Mouse (Mus musculus) spleen, adult 12 weeks (tissue): ENCODE data around the gene Tead1.

ENCODE experiments used
- DNase-seq: peaks from one replicate; pipeline ENCODE4 v3.0.0; 2022; ENCODE audit warnings: low spot score

The Tead1 gene

GRCm38 (mm10) chr7:112779636-112780035 is 100.5 kb downstream of the Tead1 start:
- DNase-seq: no peak

- no peak for DNase-seq
Observed at GRCm38 (mm10) chr7:112780910-112781309, 101.8 kb downstream of the Tead1 start.

DNA sequence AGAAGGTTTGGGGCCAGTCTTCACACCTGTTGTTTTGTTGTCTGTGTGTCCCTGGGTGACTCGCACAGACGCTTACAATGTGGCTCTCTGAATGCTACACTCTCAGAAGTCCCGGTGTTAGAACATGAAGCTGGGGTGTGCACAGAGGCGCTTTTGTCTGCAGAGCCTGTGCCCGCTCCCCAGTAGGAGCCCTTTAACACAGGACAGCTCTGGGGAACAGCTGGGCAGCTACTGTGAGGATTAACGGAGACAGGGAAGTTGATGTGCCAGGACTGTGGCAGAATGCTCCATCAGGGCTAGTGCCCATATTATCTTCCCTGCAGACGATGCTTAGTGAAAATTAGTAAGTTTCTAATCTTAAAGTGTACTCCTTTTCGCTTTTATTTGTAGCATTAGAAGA is 102.9 kb downstream of the Tead1 start:
- no peak for DNase-seq

- DNase-seq: no peak
Observed at GRCm38 (mm10) chr7:112784278-112784677, 105.2 kb downstream of the Tead1 start.

DNA sequence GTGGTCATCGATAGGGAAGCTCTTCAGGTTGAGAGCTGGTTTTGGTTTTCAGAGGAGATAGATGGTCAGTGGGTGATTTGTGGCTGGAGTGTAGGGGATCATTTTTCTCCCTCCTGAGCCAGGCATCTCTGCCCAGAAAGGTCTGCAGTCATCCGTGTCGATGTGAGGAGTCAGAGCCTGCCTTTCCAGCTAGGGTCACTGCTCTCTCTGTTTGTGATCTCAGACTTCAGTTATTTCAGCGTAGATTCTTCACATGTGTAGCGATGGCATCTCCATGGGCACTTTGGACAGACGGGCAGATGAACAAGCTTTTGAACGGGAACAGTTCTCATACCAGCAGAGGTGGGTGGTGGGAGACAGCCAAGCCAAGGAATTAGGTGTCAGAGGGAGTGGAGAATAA is 106.2 kb downstream of the Tead1 start:
- DNase-seq: no peak

- DNase-seq: no peak
Observed at GRCm38 (mm10) chr7:112786556-112787225, 107.6 kb downstream of the Tead1 start.

GRCm38 (mm10) chr7:112787281-112787680 is 108.2 kb downstream of the Tead1 start:
- no peak for DNase-seq

DNA sequence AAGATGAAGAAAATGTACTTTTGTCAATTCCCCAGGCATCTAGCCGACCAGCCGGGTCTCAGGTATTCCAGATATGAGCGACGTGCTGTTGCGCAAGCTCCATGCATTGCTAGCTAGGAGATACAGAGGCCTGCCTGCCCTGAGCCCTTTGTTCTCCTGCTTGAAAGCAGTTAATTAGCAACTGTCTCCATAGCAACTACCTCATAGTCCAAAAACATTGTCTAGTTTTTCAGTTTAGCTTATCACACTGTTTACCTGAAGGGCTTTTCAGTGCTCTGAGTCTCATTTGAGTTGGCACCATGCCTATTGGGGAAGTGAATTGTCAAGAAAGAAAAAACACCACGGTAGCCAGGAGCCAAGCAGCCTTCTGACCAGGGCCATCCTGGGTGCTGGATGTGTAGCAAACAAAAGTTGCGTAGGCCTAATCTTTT is 109.2 kb downstream of the Tead1 start:
- DNase-seq: no peak

DNA sequence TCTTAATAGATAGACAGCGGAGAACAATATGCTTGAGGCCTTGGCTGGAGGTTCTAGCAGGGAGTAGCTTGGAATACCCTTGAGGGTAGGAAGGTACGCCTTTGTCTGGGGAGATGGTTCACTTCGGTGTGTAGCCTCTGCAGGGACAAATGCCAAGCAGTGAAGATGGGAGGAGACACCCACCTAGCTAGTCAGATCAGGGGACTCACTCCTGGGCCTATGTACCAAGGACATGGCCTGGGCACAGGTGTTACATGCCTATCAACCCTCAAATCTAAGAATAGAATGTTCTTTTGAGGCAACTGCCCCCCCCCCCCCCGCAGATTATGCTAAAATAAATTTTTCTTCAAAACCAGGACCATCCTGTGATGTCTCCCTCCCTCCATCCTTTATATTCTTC is 110.6 kb downstream of the Tead1 start:
- no peak for DNase-seq

DNA sequence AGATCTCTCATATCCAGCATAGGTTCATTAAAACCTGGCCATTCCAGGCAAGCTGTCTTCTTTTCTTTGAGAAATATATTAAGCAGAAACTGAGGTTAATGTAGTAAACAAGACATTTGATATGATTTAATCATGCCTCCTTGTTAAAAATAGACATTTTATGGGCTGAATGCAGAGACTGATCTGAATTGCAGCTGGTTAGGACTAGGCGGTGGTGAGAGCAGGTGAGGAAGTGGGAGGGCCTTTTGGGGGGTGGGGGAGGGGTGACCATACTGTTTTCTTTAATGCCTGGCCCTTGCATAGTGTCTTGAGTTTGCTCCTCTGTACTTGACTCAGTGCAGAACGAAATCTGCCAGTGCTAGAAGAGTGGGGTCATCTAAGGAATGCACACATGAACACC is 111.2 kb downstream of the Tead1 start:
- DNase-seq: no peak

- DNase-seq: no peak
Observed at GRCm38 (mm10) chr7:112792679-112793078, 113.6 kb downstream of the Tead1 start.

DNA sequence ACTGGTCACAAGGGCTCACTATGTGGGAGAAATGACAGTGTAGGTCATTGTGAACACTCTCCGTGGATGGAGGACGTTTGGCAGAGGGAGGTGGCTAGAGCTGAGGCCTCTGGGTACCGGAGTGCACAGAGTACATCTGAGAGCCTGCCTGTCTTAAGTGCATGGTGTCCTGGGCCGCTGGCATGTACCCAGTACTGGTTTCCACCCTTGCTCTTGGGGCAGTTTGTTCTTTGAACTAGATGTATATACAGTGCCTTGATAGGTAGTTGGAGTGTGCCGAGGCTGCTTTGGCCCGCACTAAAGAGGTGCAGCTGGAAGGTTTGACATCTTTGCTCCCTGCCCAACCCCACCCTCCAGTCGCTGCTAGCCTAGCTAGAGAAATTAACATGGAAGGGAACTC is 114.8 kb downstream of the Tead1 start:
- DNase-seq: no peak

DNA sequence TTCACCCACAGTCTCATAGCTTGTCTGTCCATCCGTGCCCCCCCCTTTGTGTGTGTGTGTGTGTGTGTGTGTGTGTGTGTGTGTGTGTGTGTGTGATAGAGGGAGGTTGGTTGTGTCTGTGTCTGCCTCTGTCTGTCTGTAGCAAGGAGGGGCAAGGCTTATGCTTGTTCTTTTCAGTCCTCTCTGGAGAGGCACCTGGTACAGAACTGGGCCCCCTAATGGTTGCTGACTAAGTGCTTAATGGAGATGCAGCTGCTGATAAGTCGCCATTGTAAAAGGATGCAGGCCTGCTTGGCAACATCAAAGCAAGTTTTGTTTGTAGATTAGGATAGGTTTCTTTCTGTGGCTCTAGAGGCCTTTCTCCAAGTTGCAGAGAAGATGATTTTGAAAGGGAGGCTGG is 115.4 kb downstream of the Tead1 start:
- DNase-seq: no peak

DNA sequence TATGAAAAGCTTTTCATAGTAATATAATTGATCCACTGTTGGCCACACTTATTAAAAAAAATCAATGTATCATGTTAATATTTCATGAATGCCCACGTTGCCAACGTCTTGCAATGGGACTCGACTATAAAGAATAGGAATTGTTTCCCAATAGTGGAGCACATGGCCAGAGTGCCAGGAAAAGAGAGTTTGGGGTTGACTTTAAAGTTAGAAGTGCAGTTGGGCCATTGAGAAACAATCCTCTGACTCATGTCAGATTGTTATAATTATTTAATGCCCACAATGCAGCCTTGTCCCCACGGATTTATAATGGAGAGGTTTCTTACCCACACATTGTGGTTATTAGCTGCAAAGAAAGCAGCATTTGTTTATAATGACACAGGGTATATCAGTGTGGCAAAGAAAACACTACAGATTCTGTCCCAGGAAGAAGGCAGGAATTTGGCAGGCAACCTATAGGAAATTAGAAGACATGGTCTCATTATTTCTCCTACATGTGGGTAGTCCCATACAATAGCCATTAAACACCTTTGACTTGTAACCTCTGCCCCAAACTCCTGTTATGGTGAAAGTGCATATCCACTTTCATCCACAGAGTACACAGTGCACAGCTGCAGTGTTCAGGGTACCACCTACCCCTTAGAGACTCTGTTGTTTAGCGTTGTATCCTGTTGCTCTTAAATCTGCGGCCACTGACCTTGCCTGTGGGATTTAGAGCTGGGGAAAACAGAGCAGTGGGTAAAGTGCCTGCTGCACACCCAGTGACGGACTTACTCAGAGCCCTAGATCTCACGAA is 118.6 kb downstream of the Tead1 start:
- no peak for DNase-seq

GRCm38 (mm10) chr7:112801706-112802105 is 122.6 kb downstream of the Tead1 start:
- no peak for DNase-seq

- DNase-seq: no peak
Observed at GRCm38 (mm10) chr7:112806718-112807400, 127.7 kb downstream of the Tead1 start.

DNA sequence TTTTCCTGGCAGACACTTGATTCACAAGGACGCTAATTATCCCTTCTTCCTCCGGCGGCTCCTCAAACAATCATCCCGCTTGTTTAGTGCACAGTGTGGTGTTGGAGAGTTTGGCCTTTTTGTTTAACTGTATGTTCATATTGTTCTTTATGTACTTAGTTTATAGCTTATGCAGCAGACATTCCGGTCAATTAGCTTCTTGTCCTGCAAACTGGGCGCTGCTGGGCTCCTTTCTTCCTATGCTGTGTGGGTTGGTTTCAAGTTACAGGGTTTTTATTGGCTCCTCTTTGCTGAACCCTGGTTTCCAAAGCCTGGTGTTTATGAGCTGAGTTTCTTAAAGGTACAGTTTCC is 128.3 kb downstream of the Tead1 start:
- no peak for DNase-seq

DNA sequence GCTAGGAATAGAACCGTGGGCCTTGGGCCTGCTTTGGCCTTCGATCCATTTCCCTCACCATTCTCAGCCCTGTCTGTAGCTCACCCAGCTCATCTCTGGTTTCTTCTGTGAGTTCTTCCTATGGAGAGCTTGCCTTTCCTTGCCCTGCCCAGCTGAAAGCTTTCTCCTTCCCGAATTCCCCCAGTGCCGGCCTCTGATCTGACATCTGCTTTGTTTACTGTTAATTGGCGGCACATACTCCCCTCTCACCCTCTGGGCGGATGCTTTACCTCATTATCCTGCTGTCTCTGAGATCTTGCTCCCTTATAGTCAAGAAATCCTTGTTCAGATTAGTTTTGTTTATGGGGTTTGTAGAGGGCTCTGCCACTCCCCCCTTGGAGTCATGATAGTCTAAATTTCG is 131.6 kb downstream of the Tead1 start:
- DNase-seq: no peak

DNA sequence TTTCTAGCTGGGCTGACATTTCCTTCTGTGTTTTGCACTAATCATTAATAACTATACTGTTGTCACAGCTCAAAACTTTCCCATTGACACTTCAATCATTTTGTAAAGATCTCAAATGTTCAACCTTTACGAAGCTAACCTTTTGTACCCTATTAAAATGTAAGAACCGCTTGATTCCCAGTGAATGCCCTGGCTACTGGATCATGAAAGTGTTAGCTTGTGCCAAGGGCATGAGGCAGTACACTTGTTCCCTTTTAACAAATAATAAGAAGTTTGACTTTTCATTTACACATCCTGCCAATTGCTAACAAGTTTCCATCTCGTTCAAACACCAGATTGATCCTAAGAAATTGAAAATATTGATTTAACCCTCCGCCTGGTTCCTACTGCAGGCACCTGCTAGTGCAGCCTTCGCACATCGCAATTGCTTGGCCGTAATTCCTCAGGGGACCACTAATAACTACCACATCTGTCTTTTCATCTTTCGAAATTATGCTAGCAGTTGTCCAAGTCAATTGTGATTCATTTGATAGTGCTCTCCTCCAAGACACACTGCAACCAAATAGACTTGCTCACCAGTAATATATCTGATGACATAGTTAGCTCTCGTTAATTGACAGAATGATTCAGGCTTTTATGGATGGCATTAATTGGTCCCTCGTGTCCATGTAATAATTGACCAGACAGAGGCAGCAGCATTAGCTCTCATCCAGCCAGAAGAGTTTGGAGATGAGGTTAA is 133.1 kb downstream of the Tead1 start:
- DNase-seq: no peak

DNA sequence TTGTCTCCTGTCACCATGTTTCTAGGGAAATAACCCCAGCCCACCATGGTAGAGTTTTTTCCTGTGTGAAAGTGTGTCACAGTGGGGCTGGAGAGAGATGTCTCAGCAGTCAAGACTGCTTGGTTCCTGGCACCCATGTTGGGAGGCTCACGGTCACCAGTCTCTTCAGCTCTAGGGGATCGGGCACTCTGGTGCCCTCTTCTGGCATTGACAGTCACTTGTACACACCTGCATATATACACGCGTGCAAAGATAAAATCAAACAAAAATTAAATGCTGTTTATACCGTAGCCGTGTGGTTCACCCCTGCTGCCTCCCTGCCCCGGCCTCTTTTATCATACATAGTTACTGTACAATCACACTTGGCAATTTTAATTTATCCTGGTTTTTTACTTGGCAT is 134.0 kb downstream of the Tead1 start:
- no peak for DNase-seq

- DNase-seq: no peak
Observed at GRCm38 (mm10) chr7:112813731-112814306, 134.7 kb downstream of the Tead1 start.

- no peak for DNase-seq
Observed at GRCm38 (mm10) chr7:112816016-112816415, 136.9 kb downstream of the Tead1 start.
